Mouse (Mus musculus) layer of hippocampus, adult 11-12 months (tissue): ENCODE measurements at regions not wholly inside any gene's neighbourhood (a gene's known extent, or its start where the extent isn't known, plus 50 kb on each side); places are given as distances from the start of the nearest gene placed in this dataset.

Experiments
- DNase-seq: peaks from one replicate; pipeline ENCODE4 v3.0.0; 2022; ENCODE audit warnings: low spot score

- no peak for DNase-seq
Measured at GRCm38 (mm10) chr12:118411767-118412430, 110.7 kb upstream of the Sp4 start.

- DNase-seq = no peak
Measured at GRCm38 (mm10) chr12:118410917-118411316, 109.7 kb upstream of the Sp4 start.

- DNase-seq = no peak
Measured at GRCm38 (mm10) chr12:118405135-118405534, 103.9 kb upstream of the Sp4 start.

GRCm38 (mm10) chr12:118404171-118404570 is 102.9 kb upstream of the Sp4 start:
- no peak for DNase-seq

- DNase-seq = no peak
Measured at GRCm38 (mm10) chr12:118403519-118404087, 102.4 kb upstream of the Sp4 start.

- DNase-seq = no peak
Measured at GRCm38 (mm10) chr12:118401377-118401776, 100.1 kb upstream of the Sp4 start.

- no peak for DNase-seq
Measured at GRCm38 (mm10) chr12:118391654-118392053, 90.4 kb upstream of the Sp4 start.

- DNase-seq = no peak
Measured at GRCm38 (mm10) chr12:118381013-118381412, 79.8 kb upstream of the Sp4 start.

- no peak for DNase-seq
Measured at GRCm38 (mm10) chr12:118377898-118378297, 76.7 kb upstream of the Sp4 start.

- no peak for DNase-seq
Measured at GRCm38 (mm10) chr12:118376521-118377493, 75.6 kb upstream of the Sp4 start.

- peak; percentile 11 for DNase-seq
Measured at GRCm38 (mm10) chr12:118373250-118373649, 72.0 kb upstream of the Sp4 start.

GRCm38 (mm10) chr12:118371905-118372304 is 70.7 kb upstream of the Sp4 start:
- no peak for DNase-seq

GRCm38 (mm10) chr12:118367307-118368076 is 66.3 kb upstream of the Sp4 start:
- DNase-seq = no peak

- no peak for DNase-seq
Measured at GRCm38 (mm10) chr12:118352866-118353265, 51.6 kb upstream of the Sp4 start.

- no peak for DNase-seq
Measured at GRCm38 (mm10) chr12:118351421-118351820, 50.2 kb upstream of the Sp4 start.
